Mouse (Mus musculus): ENCODE data around the gene Ldlrad1.

The Ldlrad1 gene

GRCm38 (mm10) chr4:107260001-107260400, 51.0 kb downstream of the Ldlrad1 start:
- DNase-seq (ENCODE audit: low spot score) = no peak
